Mouse (Mus musculus): Measurements from ENCODE around the gene Phc2.
"Not testable (repeated sequence)": the region's sequence is repeated elsewhere in the genome, so short reads cannot be mapped to it uniquely, and the experiment has no call there.

The Phc2 gene

DNA sequence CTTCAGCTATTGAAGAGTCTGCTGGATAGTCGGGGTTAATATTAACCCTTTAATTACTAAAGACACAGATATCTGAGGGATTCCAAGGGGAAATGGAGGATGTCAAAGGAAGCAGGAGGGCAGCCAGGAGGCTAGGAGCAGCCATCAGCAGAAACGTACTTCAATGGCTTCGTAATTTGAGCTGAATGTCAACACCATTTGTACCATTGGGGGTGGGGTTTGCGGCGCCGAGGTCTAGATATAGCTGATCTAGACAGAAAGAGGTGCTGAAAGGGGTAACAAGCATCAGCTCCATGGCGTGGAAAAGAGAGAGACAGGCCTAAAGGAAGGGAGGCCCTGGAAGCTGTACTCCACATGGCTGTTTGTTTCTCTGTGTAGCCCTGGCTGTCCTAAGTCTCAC, 7.7 kb upstream of the Phc2 start:
- no peak for DNase-seq

DNA sequence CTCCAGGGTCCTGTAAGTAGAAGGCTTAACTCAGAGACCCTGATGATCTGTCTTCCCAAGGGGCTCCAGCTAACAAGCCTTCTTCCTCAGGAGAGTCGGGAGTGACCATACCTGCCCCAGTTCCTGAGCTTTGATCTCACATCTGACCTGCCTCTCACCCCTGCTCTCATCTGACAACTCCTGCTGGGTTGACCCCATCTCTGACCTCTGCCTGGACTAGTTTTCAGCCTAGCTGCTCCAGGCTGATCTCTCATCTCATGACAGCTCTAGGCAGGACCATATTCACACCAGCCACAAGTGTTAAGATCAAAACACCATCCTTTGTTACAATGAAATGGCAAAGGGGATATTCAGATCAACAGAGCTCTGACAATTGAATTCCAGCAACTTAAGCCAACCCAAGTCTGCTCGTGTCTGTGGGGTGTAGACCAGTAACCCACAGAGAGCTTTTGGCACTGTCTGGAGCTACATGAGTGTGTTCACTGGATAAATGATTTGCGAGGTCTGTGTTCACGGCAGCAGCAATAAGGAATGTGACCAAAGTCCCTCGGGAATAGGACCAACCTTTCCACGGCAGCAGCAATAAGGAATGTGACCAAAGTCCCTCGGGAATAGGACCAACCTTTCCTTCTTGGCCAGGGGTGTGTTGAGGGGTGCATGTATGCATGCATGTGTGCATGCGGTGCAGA, 5.8 kb upstream of the Phc2 start:
- peak; percentile 92 for DNase-seq

GRCm38 (mm10) chr4:128651530-128651929, 3.0 kb upstream of the Phc2 start:
- no peak for DNase-seq

DNA sequence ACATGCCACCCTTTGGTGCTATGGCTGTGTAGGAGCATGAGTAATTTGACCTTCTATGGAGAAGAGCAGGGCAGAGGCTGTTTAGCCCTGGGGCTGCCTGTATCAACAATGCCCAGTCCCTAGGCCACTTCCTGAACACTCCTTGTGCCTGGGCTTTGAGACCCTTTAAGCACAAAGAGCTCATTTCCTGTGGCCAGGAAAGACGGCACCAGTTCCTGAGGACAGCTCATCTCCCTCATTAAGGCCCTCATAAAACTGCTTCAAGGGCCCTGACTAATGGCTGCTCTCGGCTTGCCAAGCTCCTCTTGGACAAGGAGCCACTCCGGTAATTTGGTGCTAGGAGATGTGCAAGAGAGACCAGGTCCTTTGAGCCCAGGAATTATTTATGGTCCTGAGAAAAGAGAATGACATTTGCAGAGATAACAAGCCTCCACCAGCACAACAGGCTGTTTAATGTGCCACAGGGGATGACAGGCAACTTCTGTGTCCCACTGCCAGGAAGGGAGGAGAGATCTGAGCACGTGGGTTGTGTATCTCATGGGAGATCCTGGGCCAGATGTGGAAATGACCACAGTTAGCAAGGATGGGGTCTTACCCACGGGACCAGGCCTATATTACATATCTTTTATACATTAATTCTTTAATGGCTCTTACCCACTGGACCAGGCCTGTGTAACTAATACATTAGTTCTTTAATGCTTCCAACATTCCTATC, 1.8 kb upstream of the Phc2 start:
- DNase-seq = no peak

DNA sequence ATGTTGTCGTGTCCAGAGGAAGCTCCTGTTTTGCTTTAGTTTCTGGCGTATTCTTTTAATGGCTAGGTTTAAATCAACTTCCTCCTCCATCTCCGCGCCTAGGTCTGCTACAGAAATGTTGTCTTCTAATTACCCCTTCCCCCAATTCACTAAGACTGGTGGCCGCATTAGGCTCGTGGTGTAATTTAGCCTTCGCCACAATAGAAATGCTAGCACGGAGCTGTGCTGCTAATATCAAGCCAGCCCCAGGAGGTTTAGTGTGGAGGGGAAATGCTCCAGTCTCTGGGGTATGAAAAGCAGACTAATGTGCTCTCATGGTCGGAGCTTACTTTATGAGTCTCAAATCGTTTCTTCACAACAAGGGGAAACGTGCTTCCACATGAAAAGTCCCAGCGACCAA, 944 bp downstream of the Phc2 start:
- DNase-seq = no peak

DNA sequence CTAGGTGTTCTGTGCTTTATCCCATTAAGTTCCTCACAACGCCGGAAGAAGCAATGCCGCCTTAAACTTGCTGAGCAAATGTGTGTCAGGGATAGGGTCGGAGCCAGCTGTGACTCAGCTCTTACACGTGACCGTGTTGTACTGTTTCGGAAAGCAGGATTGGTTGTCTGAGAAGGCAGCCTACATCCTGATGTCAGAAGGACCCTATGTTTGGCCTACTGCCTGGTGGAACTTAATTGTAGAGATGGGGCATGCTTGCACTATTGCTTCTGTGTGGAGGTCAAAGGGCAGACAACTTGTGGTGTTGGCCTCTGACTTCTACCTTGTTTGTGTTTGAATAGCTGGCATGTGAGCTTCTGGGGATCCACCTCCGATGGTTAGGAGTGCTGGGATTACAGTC, 5.7 kb downstream of the Phc2 start:
- DNase-seq = no peak

GRCm38 (mm10) chr4:128661063-128661462, 6.6 kb downstream of the Phc2 start:
- no peak for DNase-seq

GRCm38 (mm10) chr4:128664002-128664401, 9.5 kb downstream of the Phc2 start:
- DNase-seq = no peak

- DNase-seq = peak; percentile 30
Measured at GRCm38 (mm10) chr4:128666362-128666761, 11.9 kb downstream of the Phc2 start.

DNA sequence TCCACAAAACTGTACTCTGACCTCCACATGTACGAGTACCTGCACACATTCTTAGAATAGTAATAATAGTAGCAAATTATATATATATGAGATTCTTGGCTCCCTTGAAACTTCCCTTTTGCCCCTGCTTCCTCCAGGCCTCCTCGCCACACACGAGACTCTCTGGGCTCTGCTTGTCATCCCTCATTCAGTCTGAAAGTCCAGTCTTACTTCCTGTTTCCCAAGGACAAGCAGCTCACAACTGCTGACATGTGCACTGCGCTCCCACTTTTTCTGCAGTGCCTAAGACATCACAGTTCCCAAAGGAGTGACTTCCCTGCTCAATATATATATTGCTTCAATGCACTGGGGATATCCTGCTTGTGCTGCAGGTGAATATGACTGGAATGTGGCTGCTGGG, 12.7 kb downstream of the Phc2 start:
- DNase-seq = not testable (repeated sequence)

GRCm38 (mm10) chr4:128669229-128669628, 14.7 kb downstream of the Phc2 start:
- DNase-seq = no peak

- peak; percentile 63 for DNase-seq
Measured at GRCm38 (mm10) chr4:128670566-128671191, 16.2 kb downstream of the Phc2 start.

GRCm38 (mm10) chr4:128672494-128672893, 18.0 kb downstream of the Phc2 start:
- DNase-seq = no peak

DNA sequence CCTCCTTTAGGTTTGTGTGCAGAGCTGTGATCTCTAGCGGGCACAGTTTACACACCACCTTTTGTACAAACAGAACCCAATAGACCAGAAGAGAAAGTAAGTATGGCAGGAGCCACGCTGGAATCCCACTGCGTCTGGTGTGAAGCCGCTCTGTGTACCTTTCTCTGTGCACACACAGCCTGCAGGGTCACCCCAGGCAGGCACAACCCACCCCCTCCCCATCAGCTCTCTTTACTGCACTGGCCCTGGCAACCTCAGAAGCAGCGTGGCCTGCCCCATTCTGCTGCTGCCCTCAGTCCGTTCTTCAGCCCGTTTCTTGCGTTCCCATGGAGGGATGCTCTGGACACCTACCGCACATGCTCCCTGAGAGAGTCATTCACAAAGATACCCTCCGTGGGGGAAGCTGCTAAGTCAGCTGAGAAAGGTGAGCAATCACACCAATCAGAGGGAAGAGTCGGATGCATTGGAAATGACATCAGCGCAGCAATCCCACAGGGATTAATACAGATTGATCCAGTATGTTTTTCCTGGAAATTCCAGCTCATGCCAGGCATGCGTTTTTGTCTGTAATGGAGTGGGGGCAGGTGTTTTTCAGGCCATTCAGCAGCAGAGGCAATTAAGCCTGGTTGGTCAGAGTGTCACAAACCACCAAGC, 24.2 kb downstream of the Phc2 start:
- no peak for DNase-seq

- DNase-seq = peak; percentile 70
Measured at GRCm38 (mm10) chr4:128681126-128681525, 26.6 kb downstream of the Phc2 start.

- DNase-seq = no peak
Measured at GRCm38 (mm10) chr4:128682281-128682680, 27.8 kb downstream of the Phc2 start.

- no peak for DNase-seq
Measured at GRCm38 (mm10) chr4:128683706-128684105, 29.2 kb downstream of the Phc2 start.

- no peak for DNase-seq
Measured at GRCm38 (mm10) chr4:128684108-128684507, 29.6 kb downstream of the Phc2 start.

GRCm38 (mm10) chr4:128688513-128688913, 34.0 kb downstream of the Phc2 start:
- no peak for DNase-seq

DNA sequence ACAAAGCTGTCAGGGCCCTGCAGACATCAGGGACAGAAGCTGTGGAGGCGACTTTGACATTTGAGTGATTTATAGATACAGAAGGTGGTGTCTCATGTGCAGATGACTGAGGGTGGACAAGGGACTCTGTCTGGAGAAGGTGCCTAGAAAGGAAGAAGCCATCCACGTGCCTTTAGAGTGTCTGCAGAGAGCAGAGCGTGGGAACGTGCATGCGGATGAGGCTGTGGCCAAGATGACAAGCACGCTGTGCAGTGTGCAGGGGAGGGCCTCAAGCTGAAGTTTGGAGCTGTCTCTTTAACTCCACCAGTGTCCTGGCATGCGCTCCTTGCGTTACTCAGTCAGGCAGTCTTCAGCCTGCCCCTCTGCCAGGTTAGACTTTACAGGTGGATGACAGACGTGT, 34.5 kb downstream of the Phc2 start:
- DNase-seq = no peak

DNA sequence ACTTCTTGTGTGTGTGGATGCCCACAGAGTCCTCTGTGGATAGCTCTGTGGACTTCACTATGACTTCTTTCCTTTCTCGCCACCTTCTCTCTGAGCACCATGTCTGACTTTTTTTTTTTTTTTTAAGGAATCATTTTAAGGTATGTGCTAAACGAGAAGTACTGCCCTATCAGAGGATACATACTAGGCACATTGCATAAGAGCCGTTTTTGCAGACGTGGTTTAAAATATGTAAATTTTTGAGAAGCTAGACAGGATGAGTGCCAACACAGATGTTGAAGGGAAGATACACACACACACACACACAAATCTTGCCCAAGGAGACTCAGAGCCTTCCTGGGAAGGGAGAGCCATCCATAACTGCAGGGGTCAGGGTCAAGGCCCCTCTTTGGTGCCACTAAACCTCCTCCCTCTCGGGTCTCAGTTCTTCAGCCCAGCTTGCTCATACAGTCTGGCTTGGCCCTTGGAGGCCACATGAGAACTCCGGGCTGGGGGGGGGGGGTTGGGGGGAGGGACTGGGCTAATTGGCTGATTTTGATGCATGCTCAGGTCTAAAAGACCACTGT, 35.3 kb downstream of the Phc2 start:
- DNase-seq = no peak

DNA sequence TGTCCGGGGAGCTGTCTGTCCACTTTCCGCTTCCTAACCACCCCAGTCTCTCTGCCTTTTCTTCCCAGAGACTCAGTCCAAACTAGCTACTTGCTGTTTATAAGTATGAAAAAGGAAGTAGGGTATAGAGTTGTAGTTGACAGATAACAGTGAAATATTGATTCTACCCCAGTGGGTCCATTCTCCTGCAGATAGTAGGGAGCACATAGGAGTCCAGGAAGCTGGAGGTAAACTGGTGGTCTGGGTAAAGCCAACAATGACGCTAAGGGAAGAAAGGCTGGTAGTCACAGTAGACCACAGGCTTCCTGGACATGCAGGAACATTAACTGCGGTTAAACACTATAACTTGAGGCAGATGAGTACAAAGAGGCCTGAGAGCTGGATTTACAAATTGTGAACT, 36.7 kb downstream of the Phc2 start:
- no peak for DNase-seq
